ENCODE assay signal across 8 mouse cellular contexts in genomic region chr10:19939282-19939705, GRCm38 (mm10). TPM values are rescaled to one million over a fixed set of nuclear protein-coding genes. Genes with fewer than 3 reads are reported as not detected.
DNase-seq lines count a peak whose midpoint lies in the region; ATAC-seq and TF ChIP-seq lines count a peak whose summit lies in the region.

No protein-coding gene starts in this region.

- peak; percentile 33 for DNase-seq in adrenal gland, postnatal 10 days
- no peak for DNase-seq in adrenal gland, adult 18-20 months (ENCODE audit: low spot score in 2 of 2)
- DNase-seq in kidney, postnatal 14 days = peak; percentile 69
- DNase-seq in ovary, postnatal 14 days (ENCODE audit: low spot score) = no peak
- DNase-seq in forebrain, postnatal 0 days = no peak
- DNase-seq in midbrain, postnatal 0 days (ENCODE audit: low spot score) = no peak

- WGBS in forebrain, postnatal 0 days = 52% methylated on average over 8 of the region's 8 CpGs
- WGBS in midbrain, postnatal 0 days = 64% methylated on average over 8 of the region's 8 CpGs

- H3K4me1 ChIP-seq in forebrain, postnatal 0 days (ENCODE audit: insufficient read depth) = no peaks in the 10 kb centered on the region
- no peaks in the 10 kb centered on the region for H3K4me1 ChIP-seq in midbrain, postnatal 0 days (ENCODE audit: insufficient read depth, low read length)

- no peaks in the 10 kb centered on the region for H3K36me3 ChIP-seq in forebrain, postnatal 0 days (ENCODE audit: insufficient read depth)
- no peaks in the 10 kb centered on the region for H3K36me3 ChIP-seq in midbrain, postnatal 0 days (ENCODE audit: insufficient read depth, low read length)

- H3K27me3 ChIP-seq in forebrain, postnatal 0 days (ENCODE audit: insufficient read depth, low read length) = no peaks in the 10 kb centered on the region; the same call in none of the 2 replicates
- no peaks in the 10 kb centered on the region for H3K27me3 ChIP-seq in midbrain, postnatal 0 days (ENCODE audit: insufficient read depth, low read length)

- H3K4me3 ChIP-seq in forebrain, postnatal 0 days (ENCODE audit: low read depth, low read length) = no peak overlapping the region
- H3K4me3 ChIP-seq in midbrain, postnatal 0 days (ENCODE audit: low read depth, low read length) = no peak overlapping the region

- H3K9ac ChIP-seq in forebrain, postnatal 0 days = no peak overlapping the region
- H3K9ac ChIP-seq in midbrain, postnatal 0 days (replicated peaks; ENCODE audit: low read length, poor library complexity, severe bottlenecking) = no peak overlapping the region

- H3K9me3 ChIP-seq in forebrain, postnatal 0 days (ENCODE audit: low read length) = no peaks in the 10 kb centered on the region
- H3K9me3 ChIP-seq in midbrain, postnatal 0 days (ENCODE audit: low read length) = no peaks in the 10 kb centered on the region

- no peak for TF ChIP-seq CTCF in forebrain, postnatal 0 days (IDR thresholded peaks at IDR 0.05; ENCODE audit: low read depth)
- TF ChIP-seq CTCF in midbrain, postnatal 0 days (IDR thresholded peaks at IDR 0.05) = no peak

- H3K4me2 ChIP-seq in forebrain, postnatal 0 days (ENCODE audit: low read depth) = no peak overlapping the region
- H3K4me2 ChIP-seq in midbrain, postnatal 0 days (ENCODE audit: low read depth, low read length, poor library complexity, severe bottlenecking) = no peak overlapping the region

- peak; percentile 89 for ATAC-seq in activated CD4-positive, CD25-positive, alpha-beta regulatory T cell, adult 4 months
- peak; percentile 75 for ATAC-seq in neutrophil, adult 5-6 weeks (ENCODE audit: extremely low read depth, insufficient number of reproducible peaks, low FRiP score, poor library complexity, severe bottlenecking)
- no peak for ATAC-seq in forebrain, postnatal 0 days
- ATAC-seq in midbrain, postnatal 0 days (ENCODE audit: low FRiP score) = no peak

- no peak overlapping the region for H3K27ac ChIP-seq in forebrain, postnatal 0 days (ENCODE audit: low read depth, low read length)
- no peak overlapping the region for H3K27ac ChIP-seq in midbrain, postnatal 0 days (ENCODE audit: low read depth, low read length)

RNA-seq across cellular contexts. Expression of gene Map3k5, which starts 5.0 kb away (rescaled TPM):
- total RNA-seq in adrenal gland, postnatal 10 days (2021) = 10 to 100 TPM; 16.4 to 28.3 TPM
- total RNA-seq in adrenal gland, adult 18-20 months (2021) = 10 to 100 TPM; 20.5 to 33.3 TPM
- polyA plus RNA-seq in activated CD4-positive, CD25-positive, alpha-beta regulatory T cell, adult 4 months (2017; shearing (Covaris generic)) = 10 to 100 TPM in 1 of 2 experiments, 1 to 10 TPM in 1; 9.6 to 15.7 TPM
- total RNA-seq in neutrophil, adult 5-6 weeks (2017) = 133 and 144 TPM in 2 replicates
- total RNA-seq in forebrain, postnatal 0 days (2014; rRNA removed) = 4.8 and 5.8 TPM in 2 replicates
- 0.77 and 1.3 TPM in 2 replicates for polyA plus RNA-seq in forebrain, postnatal 0 days (2015; fragmentation: Nextera tagmentation; extraction: Ambion mirVana)
- total RNA-seq in midbrain, postnatal 0 days (2014; rRNA removed) = 5.3 and 7.1 TPM in 2 replicates
- 1.3 and 1.5 TPM in 2 replicates for polyA plus RNA-seq in midbrain, postnatal 0 days (2015; fragmentation: Nextera tagmentation; extraction: Ambion mirVana)

RNA-seq across cellular contexts. Expression of gene Pex7, which starts 31.8 kb away (rescaled TPM):
- 10 to 100 TPM; 42.5 to 47.8 TPM for total RNA-seq in adrenal gland, postnatal 10 days (2021)
- total RNA-seq in adrenal gland, adult 18-20 months (2021) = 10 to 100 TPM; 35.7 to 48.1 TPM
- 10 to 100 TPM; 10.7 to 13.0 TPM for polyA plus RNA-seq in activated CD4-positive, CD25-positive, alpha-beta regulatory T cell, adult 4 months (2017; shearing (Covaris generic))
- 12.0 and 17.1 TPM in 2 replicates for total RNA-seq in neutrophil, adult 5-6 weeks (2017)
- 26.5 and 38.2 TPM in 2 replicates for total RNA-seq in forebrain, postnatal 0 days (2014; rRNA removed)
- 31.2 and 33.8 TPM in 2 replicates for polyA plus RNA-seq in forebrain, postnatal 0 days (2015; fragmentation: Nextera tagmentation; extraction: Ambion mirVana)
- total RNA-seq in midbrain, postnatal 0 days (2014; rRNA removed) = 21.6 and 24.5 TPM in 2 replicates
- polyA plus RNA-seq in midbrain, postnatal 0 days (2015; fragmentation: Nextera tagmentation; extraction: Ambion mirVana) = 39.5 and 40.2 TPM in 2 replicates

Comparison
In these comparisons a context has a peak if more than half of its experiments do, and no peak if none do; other contexts are left out.
1. DNase-seq: peak in adrenal gland, postnatal 10 days (single experiment) and kidney, postnatal 14 days (single experiment); none in adrenal gland, adult 18-20 months (0 of 2), ovary, postnatal 14 days (single experiment), forebrain, postnatal 0 days (single experiment) and midbrain, postnatal 0 days (single experiment).
2. ATAC-seq: peak in activated CD4-positive, CD25-positive, alpha-beta regulatory T cell, adult 4 months (single experiment) and neutrophil, adult 5-6 weeks (single experiment); none in forebrain, postnatal 0 days (single experiment) and midbrain, postnatal 0 days (single experiment).